Mouse (Mus musculus) thymus, postnatal 36 days (tissue): ENCODE data around the gene Zfp952.
A peak's percentile ranks its signal among the peaks of the same experiment; 100 is the strongest.
"Not testable (repeated sequence)": the region's sequence is repeated elsewhere in the genome, so short reads cannot be mapped to it uniquely, and the experiment has no call there.

Experiments
- DNase-seq, 2 experiments: peaks; one replicate each; pipeline ENCODE4 v3.0.0; 2022; ENCODE audit warnings: mixed read lengths in 2 of 2

The Zfp952 gene

GRCm38 (mm10) chr17:32992699-32993474 lies at the start of gene Zfp952:
Gene Zfp952, plus strand, starts transcription at chr17:32993129.
- DNase-seq, result peak; percentile 74 to 77

DNA sequence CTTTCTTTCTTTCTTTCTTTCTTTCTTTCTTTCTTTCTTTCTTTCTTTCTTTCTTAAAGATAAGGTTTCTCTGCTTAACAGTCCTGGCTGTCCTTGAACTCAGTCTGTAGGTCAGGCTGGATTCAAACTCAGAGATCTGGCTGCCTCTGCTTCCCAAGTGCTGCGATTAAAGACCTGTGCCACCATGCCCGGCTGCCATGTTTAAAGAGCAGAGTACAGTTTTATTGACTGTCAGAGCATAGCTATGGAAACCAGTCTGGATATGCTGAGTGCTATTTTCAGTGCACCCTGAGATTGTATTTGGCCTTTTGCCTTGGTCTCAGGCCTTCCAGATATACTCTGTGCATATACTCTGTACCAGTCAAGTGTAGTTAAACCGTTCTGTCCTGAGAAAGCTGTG lies 49.3 kb upstream of the Zfp952 start:
- DNase-seq, result no peak

GRCm38 (mm10) chr17:32944402-32945035 lies 48.4 kb upstream of the Zfp952 start:
- no peak for DNase-seq

- no peak for DNase-seq
Observed at GRCm38 (mm10) chr17:32946716-32947115, 46.2 kb upstream of the Zfp952 start.

DNA sequence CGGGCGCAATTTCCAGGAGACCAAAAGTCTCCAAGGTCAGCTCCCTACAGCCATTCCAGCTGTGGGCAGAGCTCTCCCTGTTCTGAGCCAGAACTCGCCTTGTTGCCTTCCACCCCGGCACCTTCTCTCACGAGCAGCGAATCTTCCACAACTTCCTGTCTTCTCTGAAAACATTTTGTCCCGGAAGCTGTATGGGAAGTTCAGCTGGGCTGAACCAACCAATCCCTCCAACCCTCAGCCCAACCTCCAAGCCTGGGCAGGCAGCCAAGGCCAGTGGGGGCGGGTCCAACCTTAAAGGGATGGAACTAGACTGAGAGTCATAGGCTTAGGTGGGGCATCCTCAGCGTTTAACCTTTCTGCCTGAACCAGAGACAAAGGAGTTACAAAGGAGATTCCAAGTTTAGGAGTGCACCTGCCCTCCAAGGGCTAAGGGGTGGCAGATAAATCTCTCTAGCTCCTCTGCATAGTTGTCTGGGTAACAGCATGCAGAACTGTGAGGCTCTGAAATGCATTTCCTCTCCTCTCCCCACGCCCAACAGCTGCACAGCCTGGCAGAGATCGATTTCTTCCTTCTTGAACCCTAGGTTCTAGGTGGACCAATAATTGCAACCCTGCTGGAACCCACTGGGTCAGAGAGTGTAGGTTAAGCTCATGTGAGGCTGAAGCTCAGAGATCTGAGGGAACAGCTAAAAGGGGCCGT lies 45.6 kb upstream of the Zfp952 start, which contains the start of gene Cyp4f13:
Cyp4f13 (minus strand) TSS at position 188 of the 700 bp plus-strand sequence.
- peak; percentile 92 to 93 for DNase-seq

- no peak for DNase-seq
Observed at GRCm38 (mm10) chr17:32950136-32950535, 42.8 kb upstream of the Zfp952 start.

DNA sequence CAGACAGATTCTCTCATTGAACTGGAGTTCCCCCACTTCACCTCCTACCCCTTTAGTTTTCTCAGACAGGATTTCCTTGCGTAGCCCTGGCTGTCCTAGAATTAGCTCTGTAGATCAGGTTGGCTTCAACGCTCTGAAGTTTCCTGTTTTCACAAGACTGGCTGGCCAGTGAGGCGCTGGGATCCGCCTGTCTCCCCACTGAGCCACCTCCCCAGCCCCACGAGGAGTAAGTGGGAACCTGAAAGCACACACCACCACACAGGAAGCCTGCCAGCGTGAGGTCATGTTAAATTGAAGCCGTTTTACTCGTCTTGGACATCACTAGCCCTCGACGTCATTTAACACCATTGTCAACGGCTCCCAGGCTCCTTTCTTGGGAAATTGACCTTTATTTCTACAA lies 41.9 kb upstream of the Zfp952 start:
- no peak for DNase-seq

GRCm38 (mm10) chr17:32951441-32951840 lies 41.5 kb upstream of the Zfp952 start:
- peak; percentile 77 to 80 for DNase-seq

GRCm38 (mm10) chr17:32965253-32965622 lies 27.7 kb upstream of the Zfp952 start:
- no peak for DNase-seq

DNA sequence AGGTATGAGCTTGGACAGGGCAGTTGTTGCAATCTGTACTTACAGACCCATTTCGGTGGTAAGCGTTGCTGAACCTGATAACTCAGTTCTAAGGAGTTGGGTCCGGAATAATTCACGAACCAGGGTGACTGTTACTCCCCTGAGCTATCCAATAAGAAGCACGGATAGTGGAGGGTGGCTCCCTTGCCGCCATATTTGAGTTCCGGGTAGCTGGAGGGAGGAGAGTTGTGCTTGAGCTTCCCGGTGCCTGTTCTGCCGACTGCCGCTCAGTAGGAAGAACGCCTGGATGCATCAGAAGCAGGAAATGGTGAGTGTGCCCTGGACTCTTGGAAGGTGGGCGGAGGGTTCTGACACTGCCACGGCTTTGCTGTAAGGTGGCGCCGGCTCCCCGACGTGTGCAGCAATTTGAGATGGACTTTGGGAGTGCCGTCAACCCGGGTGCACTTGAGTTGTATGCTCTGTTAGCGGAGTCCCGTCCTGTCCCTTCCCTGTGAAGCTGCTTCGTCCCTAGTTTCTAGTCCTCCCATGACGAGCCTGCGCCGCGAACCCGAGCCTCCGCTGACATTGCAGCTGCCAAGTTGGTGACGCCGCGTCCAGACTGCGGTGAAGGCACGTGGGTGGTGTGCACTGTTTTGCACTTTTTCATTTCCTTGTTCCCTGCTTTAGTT lies 27.2 kb upstream of the Zfp952 start, which contains the start of gene Zfp472:
Zfp472 (plus strand) TSS at position 192 of the 668 bp plus-strand sequence.
- DNase-seq, result peak; percentile 84 to 86

- no peak for DNase-seq
Observed at GRCm38 (mm10) chr17:32981361-32981760, 11.6 kb upstream of the Zfp952 start.

DNA sequence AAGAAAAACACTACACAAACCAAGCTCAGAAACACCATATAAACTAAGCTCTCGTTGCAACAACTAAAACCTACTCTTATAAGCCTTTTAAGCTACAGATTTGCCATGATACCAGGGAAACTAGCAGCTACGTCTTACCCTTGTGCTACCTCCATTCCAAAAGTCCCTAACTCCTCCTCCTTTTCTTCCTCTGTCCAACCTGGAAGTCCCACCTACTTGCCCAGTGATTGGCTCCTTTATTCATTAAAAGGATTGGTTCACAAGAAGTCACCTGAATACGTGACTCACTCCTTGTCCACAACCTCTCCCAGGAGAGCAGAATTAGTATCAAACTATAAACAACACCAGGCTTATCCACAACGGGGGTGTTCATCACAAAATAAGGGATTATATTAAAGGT lies 6.6 kb upstream of the Zfp952 start:
- no peak for DNase-seq

DNA sequence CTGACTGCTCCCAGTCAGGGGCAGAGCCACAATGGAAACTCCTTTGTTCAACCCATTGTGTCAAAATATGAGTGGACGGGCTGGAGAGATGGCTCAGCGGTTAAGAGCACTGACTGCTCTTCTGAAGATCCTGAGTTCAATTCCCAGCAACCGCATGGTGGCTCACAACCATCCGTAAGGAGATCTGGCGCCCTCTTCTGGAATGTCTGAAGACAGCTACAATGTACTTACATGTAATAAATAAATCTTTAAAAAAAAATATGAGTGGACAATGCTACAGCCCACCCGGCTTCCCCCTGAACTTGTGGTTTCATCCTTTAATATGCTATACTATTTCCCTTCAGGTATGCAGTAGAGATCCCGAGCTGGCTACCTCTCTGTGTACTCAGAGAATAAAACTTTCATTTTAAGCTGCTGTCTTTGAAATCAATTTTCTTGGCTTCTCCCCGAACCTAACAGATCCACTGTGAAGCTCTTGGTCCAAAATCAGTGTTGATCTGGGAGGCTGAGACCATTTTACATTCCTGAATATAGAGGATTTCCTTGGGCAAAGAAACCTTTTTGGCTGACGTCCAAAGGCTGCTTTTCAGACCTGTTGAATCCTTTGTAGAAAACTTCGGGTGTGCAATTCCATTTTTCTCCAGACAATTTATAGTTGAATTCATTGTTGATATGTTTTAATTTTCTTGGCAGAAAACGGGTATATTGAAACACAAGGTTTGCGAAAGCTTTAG lies 797 bp upstream of the Zfp952 start:
- DNase-seq, result peak; percentile 9 to 14

- no peak for DNase-seq
Observed at GRCm38 (mm10) chr17:32998492-32998891, 5.6 kb downstream of the Zfp952 start.

DNA sequence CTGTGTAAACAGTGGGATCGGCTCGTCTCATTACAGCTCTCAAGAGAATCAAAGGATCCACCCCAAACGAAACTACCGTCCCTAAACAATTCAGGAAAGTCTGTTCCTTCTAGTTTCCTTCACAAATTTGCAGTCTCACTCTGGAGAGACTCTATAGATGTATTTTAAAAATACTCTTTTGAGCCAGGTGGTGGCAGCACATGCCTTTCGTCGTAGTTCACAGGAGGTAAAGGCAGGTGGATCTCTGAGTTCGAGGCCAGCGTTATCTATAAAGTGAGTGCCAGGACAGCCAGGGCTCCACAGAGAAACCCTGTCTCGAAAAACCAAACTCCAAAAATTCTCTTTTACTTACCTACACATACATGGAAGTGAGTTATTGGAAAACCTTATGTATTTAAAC lies 15.4 kb downstream of the Zfp952 start:
- peak in 1 of 2 experiments; percentile 11 for DNase-seq

- not testable (repeated sequence) for DNase-seq
Observed at GRCm38 (mm10) chr17:33020434-33020833, 27.5 kb downstream of the Zfp952 start.

- DNase-seq, result no peak
Observed at GRCm38 (mm10) chr17:33032376-33032775, 39.4 kb downstream of the Zfp952 start.

DNA sequence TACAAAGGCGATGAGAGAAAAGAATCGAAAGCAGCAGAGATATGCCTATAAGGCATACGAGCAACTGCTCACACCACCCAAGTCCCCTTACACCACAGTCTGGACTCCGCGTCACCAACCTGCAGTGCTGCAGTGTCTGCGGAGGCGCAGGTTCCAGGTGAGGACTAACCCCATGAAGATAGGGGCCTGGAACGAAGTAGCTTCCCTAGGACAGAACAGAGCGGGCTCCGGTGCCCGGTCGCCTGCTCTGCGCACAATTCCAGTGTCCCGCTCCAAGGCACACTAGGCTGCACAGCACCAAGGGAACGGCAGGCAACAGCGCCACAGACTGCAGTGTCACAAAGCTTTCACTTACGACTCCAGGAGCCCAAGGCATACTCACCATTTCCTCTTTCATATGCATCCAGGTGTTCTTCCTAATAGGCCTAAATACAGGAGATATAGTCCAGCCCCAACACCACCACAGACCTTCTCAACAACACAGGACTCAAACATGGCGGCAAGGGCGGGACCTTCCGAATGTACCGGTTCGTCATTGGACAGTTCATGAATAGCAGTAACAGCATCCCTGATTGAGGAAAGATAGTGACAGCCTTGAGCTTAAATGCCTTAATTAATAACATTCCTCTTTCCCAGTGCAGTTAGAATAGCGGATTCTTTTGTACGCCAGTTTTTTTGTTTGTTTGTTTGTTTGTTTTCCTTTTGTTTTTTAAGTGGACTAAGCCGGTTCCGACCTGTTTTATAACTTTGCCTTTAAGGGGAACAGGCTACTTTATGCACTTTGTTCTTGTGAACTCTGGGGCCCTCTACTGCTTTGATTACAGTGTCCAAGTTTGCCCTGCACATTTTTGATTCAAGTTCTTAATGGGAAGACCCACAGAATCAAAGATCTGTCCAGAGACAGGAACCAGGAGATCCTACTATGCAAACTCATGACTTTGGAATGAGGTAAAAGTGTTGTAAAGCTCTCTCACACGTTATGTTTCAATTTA lies 40.3 kb downstream of the Zfp952 start, which contains the start of gene Zfp763:
Zfp763 (minus strand) TSS at position 503 of the 992 bp plus-strand sequence.
- DNase-seq, result peak; percentile 65 to 67
